Mouse (Mus musculus) spleen, postnatal 10 days (tissue): ENCODE data around the gene Gldc.

Source experiments
- DNase-seq, 2 experiments: peaks; one replicate each; pipeline ENCODE4 v3.0.0; 2021 to 2022; ENCODE audit warnings: low spot score in 2 of 2

Gene Gldc

DNA sequence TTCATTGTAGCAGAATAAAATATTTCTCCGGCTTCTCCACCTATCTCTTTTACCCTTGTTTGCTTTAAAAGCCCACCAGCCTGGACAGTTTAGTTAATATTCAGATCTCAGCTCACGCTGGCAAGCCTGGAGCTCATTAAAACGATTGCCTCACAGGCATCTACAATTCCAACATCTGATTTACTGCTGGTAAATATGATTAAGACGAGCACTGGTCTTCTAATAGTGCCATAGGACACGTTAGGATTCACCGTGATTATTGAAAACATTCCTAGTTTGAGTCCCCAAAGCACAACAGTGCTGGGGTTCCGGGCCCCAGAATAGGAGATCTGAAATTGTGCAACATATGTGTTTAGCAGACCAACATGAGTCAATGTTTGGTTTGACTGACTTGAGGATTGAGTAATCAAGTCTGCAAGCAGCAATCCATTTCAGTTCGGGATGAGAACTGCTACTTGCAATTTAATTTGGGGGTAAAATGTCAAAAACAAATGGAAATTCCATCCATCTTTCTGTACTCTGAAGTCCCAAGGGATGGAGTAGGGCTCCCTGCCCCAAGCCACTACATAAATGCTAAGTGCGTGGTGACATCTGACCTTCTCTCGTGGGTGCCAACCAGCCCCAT is 67.9 kb downstream of the Gldc start:
- no peak for DNase-seq

DNA sequence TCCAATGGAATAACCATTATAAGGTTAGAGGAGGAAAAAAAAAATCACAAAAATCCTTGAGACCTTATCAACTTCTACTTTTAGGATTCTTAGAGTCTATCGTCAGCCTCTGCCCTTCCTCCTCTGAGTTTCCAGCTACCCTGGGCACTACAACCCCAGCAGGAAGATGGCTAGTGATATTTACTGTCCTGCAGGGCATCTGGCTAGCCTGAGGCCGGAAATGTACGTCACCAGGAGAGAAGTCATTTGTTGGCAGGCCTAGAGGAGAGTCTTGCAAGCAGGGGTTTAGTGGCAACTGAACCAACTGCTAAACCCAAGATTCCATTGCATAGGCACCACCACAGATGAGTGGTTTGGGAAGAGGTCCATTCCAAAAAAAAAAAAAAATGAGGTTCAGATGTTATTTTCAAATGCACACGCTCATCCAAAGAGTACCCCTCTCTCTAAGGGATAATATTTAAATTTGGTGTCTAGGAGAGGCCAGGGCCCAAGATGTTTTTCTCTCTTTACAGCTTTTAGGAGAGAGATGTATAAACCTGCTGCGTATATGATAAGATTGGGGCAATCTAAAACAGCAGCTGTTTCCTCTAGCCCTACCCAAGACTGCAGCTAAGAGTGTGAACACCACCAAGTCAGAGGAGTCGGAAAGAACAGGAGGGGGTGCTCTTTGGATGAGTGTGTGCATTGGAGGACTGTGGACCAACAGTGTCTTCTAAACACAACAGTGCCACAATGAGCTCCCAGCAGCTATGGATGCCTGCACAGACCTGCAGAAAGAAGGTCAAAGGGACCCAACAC is 70.0 kb downstream of the Gldc start:
- no peak for DNase-seq

DNA sequence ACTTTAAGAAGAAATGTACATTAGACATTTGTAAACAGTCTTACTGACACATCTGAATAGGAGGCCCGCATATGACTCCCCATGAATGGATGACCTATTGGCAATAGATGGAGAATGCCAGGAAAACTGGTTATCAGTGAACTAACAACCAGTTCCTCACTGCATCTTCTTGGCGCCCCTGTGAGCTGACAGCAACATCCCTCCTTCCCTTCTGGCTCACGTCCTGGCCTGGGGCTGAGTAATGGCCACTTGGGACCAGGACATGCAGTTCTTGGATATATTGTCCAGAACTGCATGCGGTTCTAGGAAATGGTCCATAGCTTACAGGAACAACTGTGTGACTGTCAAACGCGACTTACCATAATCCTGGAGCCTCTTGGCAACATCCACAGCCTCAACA is 72.6 kb downstream of the Gldc start:
- DNase-seq, result no peak

DNA sequence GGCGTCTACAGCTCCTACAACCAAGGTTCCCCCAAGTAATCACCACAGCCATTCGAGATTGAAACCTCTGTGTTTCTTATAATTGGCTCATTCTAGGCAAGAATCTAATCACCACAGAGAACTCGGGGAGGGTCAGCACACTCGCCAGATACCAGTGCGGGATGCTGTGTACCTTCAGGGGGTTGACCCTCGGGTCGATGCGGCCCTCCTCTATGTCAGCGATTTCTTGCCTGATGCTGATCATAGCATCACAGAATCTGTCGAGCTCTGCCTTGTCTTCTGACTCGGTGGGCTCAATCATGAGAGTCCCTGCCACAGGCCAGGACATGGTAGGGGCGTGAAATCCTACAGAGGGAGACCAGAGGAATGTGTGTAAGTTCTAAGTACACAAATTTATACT is 74.7 kb downstream of the Gldc start:
- DNase-seq, result no peak

DNA sequence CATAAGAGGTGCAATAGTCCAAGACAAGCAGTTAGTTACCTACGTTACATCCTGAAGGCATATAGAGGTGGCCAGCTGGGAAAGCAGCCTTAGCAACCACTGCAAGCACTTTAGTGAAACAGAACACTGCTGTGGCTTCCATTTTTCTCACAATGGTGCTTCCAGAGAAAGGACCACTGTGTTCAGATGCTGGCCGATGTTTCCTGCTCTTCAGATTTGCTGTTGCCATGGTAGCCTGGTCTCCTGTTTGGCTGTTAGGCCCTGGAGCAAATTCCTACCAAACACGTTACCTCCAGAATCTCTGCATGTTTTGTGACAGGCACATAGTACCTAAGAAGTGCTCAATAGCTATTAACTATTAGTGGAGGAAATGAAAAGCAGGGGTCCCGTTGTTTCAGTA is 78.2 kb downstream of the Gldc start:
- DNase-seq, result no peak

DNA sequence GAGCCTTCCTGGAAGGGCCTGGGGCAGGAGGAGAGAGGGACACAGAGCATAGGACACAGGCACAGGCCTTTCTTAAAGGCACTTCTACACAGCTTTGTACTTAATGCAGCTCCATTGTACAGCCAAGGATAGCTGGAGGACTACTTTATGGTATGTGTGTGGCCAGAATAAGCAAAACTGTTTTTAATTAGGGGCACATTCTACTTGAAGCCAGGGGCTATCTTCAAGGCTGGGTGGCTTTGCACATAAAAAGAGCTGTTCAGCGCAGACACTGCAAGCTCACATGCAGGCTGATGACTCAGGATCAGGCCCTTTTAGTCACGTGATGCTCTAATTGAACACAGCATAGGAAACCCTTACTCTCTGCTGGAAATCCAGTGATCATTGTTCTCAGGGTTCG is 79.0 kb downstream of the Gldc start:
- no peak for DNase-seq

DNA sequence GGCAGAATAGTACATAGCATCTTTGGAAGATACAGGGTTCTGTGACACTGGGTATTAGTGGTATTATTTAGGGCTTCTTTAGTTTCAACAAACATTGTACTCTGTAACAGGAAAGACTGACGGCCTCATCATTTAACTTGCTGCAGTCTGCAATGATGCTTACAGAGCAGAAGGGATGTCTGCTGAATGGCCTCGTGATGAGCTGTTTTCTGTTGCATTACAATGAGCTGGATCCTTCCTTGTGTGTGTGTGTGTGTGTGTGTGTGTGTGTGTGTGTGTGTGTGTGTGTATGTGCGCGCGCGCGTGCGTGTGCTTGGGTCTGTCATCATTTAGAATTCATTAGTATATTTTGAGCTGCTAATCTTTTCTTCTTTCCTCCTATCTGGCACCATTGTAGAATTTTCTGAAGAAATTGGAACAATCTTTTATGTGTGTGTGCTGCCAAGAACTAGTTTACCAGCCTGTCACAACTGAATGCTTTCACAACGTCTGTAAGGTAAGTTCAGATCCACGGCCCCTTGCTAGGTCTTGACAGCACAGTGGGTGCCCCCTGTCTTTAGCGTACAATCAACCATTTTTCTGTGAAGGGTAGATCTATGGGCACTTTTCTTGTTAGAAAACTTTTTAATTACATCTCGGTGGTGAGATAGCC is 83.5 kb downstream of the Gldc start:
- DNase-seq, result no peak

DNA sequence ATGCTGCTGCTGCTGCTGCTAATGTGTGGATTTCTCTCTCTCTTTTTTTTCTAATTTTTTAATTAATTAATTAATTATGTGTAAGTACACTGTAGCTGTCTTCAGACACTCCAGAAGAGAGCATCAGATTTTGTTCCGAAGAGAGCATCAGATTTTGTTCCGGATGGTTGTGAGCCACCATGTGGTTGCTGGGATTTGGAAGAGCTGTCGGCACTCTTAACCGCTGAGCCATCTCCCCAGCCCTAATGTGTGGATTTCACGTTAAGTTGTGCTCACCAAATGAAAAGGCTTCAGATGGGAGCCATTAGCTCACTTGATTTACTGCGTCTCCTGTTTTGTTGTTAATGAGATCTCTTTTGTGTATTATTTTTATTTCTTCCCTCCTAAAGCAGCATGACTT is 85.1 kb downstream of the Gldc start:
- no peak for DNase-seq

DNA sequence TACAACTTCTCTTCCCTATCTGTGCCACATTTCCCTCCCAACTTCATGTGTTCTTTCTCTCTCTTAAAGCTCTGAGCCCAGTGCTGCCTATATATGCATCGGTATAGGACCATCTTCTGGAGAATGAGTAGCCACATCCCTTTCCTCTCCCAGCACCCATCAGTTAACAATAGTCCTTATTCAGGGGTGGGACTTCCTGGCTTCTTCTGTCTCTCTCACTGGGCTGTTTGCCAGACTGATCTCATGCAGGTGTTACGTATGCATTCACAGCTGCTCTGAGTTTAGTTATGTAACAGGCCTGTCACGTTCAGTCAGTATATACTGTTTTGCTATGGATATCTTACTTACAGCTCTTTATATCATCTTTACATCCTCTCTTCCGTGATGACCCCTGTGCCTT is 109.4 kb downstream of the Gldc start:
- no peak for DNase-seq

DNA sequence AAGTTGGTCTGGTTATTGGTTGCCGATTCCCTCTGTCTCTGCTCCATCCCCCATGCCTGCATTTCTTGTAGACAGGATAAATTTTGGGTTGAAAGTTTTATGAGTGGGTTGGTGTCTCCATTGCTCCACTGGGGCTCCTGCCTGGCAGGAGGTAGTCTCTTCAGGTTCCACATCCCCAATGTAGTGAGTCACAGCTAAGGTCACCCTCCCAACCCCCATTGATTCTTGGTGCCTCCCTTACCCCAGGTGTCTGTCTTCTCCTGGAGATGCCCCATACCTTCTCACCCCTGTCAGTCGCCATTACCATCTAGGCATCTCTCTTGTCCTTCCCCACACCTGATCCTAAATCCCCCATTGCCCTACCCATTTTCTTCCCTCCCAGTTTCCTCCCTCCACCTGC is 121.0 kb downstream of the Gldc start:
- DNase-seq, result no peak

DNA sequence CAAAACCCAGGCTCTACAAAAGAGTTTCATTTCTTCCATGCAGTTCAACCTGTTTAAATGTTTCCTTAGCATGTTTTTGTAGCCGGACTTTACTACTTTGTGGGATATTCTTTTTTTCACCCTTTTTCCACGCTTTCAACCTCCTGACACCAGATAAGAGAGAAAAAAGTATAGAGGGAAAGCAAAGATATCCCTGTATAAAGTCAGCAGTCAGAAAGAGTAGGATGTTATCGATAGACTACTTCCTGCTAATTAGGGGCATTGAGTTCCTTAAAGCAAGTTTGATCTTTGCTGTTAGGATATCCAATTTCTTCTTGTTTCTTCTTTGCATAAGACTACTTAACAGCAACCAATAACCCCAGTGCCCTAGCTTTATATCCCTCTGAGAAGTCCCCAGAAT is 123.8 kb downstream of the Gldc start:
- DNase-seq, result no peak

DNA sequence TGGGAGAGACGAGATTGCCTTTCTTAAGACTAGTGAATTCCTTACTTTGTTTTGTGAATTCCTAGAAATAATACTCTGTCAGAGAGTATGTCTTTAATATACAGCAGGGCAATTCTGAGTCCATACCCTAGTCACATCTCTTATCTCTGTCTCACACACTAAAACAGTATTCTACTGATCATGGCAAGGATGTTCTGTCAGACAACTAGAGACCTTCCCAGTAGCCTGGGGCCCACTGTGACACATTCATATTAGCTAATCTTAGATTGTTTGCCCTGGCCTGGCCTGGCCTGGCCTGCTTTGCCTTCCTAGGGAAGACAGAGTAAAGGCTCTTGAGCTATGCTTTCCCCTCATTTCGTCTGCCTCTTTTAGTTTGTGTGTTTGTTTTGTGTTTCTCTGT is 124.6 kb downstream of the Gldc start:
- no peak for DNase-seq
